Mouse (Mus musculus): ENCODE results near the gene Insl6. TPM values are rescaled to one million over a fixed set of nuclear protein-coding genes. Genes with fewer than 3 reads are reported as not detected.

Insl6 gene
- total RNA-seq, 4 experiments from 2014 or later: not detected

DNA sequence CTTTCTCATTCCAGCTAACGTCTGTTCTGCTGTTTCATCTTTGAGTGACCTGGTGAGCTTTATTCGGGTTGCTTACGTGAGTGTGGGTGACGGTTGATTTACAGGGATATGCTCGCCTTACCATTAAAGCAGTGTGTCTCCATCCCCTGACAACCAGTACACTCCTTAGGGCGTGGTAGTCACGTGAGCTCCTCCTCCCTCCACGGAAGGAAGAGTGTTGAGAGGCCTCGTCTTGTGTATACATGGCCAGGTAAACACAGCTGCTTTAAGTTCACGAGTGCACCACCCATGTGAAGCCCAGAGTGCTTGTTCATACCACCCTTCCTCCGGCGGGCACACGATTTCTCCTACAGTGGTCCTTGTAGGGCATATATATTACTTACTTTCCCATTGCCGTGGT is 33.6 kb downstream of the Insl6 start:
- no peak for DNase-seq (ENCODE audit: low spot score in 2 of 2)

DNA sequence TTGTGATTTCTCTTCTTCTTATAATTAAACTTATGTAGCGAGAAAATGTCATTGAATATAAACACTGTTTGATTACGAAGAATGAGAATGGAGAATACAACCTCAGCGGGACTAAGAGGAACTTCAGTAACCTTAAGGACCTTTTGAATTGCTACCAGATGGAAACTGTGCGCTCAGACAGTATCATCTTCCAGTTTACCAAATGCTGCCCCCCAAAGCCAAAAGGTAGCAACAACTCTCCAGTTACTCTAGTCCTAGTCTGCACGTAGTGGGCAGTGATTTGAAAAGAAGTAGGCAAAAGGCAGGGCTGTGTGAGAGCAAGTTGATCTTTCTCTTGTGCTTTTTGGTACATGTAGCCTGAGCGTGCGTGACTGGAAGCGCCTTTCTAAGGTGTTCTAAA is 37.3 kb downstream of the Insl6 start:
- DNase-seq (ENCODE audit: low spot score in 2 of 2): no peak

GRCm38 (mm10) chr19:29285451-29285869 is 39.7 kb downstream of the Insl6 start:
- no peak for DNase-seq (ENCODE audit: low spot score in 2 of 2)

GRCm38 (mm10) chr19:29278944-29279587 is 46.1 kb downstream of the Insl6 start:
- no peak for DNase-seq (ENCODE audit: low spot score in 2 of 2)

DNA sequence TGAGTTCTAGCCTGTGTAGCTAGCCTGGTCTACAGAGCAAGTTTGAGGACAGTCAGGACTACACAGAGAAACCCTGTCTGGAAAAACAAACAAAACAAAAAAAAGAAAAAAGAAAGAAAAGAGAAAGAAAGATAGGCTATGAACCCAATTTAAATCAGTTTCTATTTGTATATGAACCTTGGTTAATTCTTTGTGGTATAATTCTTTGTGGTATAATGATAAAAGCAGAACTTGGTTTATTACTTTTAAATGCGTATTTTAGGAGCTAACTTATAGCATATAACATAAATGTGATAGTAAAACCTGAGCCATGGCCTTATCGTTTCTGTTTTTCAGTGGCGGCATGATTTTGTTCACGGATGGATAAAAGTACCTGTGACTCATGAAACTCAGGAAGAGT is 48.7 kb downstream of the Insl6 start:
- no peak for DNase-seq (ENCODE audit: low spot score in 2 of 2)

- no peak for DNase-seq (ENCODE audit: low spot score in 2 of 2)
Measured at GRCm38 (mm10) chr19:29272011-29272809, 52.9 kb downstream of the Insl6 start.

Other genes starting within 250 kb of the Insl6 start
- 1 to 10 TPM; 5.0 to 8.5 (median 6.9) TPM for gene Rcl1, start 224.0 kb downstream of the Insl6 start, total RNA-seq (2022)
- 10 to 100 TPM; 20.4 to 28.3 (median 24.3) TPM for gene Jak2, start 73.5 kb downstream of the Insl6 start, total RNA-seq (2022)
- gene Rln1, start 9.3 kb upstream of the Insl6 start, total RNA-seq (2022): not detected
- gene Plgrkt, start 42.0 kb upstream of the Insl6 start, total RNA-seq (2022): 10 to 100 TPM; 14.3 to 19.8 (median 17.8) TPM
- gene Cd274, start 42.1 kb upstream of the Insl6 start, total RNA-seq (2022): 1 to 10 TPM in 1 of 4 experiments, under 1 TPM in 3; 0.65 to 1.1 (median 0.76) TPM
- gene Pdcd1lg2, start 85.6 kb upstream of the Insl6 start, total RNA-seq (2022): not detected
- gene Ric1, start 196.9 kb upstream of the Insl6 start, total RNA-seq (2022): 10 to 100 TPM; 25.3 to 31.7 (median 29.7) TPM

Measured in gastrocnemius, adult 8-10 months (tissue).